Mouse (Mus musculus) brain, embryonic 14.5 days (tissue): ENCODE measurements at regions not wholly inside any gene's neighbourhood (a gene's known extent, or its start where the extent isn't known, plus 50 kb on each side); places are given as distances from the start of the nearest gene placed in this dataset.

Experiments used
- CTCF ChIP-seq: fragments of 200-500 bp; IDR thresholded peaks from 2 replicates; pipeline ENCODE4 v1.5.1; 2012; ENCODE audit warnings: inconsistent platforms, mild to moderate bottlenecking, moderate library complexity, borderline replicate concordance; ENCODE audit not compliant: insufficient read depth, insufficient read length; ENCODE audit errors: extremely low read depth
- POLR2A ChIP-seq: fragments of 200-500 bp; IDR thresholded peaks from 2 replicates; pipeline ENCODE4 v1.6.1; 2012; ENCODE audit warnings: mild to moderate bottlenecking, inconsistent platforms, borderline replicate concordance; ENCODE audit not compliant: poor library complexity, insufficient read depth, insufficient read length, severe bottlenecking; ENCODE audit errors: extremely low read depth

DNA sequence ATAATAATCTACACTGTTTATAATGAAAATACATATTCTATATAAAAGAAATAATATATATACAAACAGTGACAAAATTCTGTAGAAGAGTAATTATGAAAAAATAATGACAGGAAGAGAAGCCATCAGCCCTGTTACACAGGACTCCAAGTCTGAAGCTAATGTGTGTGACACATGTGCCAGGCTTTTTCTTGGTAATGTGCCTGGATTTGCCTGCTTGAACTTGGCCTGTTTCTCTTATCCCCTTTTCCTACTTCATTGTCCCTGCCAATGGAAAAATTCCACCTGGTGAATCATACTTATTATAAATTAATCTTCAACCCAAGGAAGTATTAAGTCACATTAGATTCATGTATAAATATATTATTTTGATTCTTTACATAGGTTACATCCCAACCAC is 286.5 kb upstream of the Edil3 start:
- no peak for TF ChIP-seq CTCF
- TF ChIP-seq POLR2A: no peak
